In genomic region chr1:58773905-58774304, GRCm38 (mm10) we compare ENCODE assay signal across 17 mouse cellular contexts. TPM values are rescaled to one million over a fixed set of nuclear protein-coding genes. Genes with fewer than 3 reads are reported as not detected.
DNase-seq lines count a peak whose midpoint lies in the region; ATAC-seq and TF ChIP-seq lines count a peak whose summit lies in the region.
"Had no signal": no experiment of that assay in that cellular context is flagged by ENCODE, and none has a peak within 500 bp of the region (broad histone marks: within the 10 kb centered on the region; RNA-seq: fewer than 3 reads in every experiment).

No protein-coding gene starts in this region.

- H3K4me1 ChIP-seq in kidney, embryonic 14.5 days (ENCODE audit: control insufficient read depth, insufficient read depth, low read length): no peaks in the 10 kb centered on the region
- H3K4me1 ChIP-seq in small intestine, adult 2 months (ENCODE audit: control insufficient read depth, insufficient read depth, insufficient read length, low read length): peaks cover 14% of the 10 kb centered on the region
- H3K4me1 ChIP-seq: embryonic facial prominence, embryonic 15.5 days; heart, embryonic 10.5 days; hindbrain, embryonic 15.5 days had no signal

- H3K36me3 ChIP-seq in kidney, embryonic 14.5 days (ENCODE audit: control insufficient read depth, insufficient read depth, low read length): no peaks in the 10 kb centered on the region
- no peaks in the 10 kb centered on the region for H3K36me3 ChIP-seq in small intestine, adult 2 months (ENCODE audit: control insufficient read depth, insufficient read depth, low read length)
- H3K36me3 ChIP-seq: embryonic facial prominence, embryonic 15.5 days; G1E; heart, embryonic 10.5 days; hindbrain, embryonic 15.5 days had no signal

- H3K4me2 ChIP-seq in kidney, embryonic 14.5 days (replicated peaks; ENCODE audit: low read depth, low read length): no peak overlapping the region
- H3K4me2 ChIP-seq: embryonic facial prominence, embryonic 15.5 days; hindbrain, embryonic 15.5 days had no signal

- no peak for TF ChIP-seq CTCF in small intestine, adult 2 months (IDR thresholded peaks at IDR 0.05; ENCODE audit: extremely low read depth, insufficient read length, insufficient replicate concordance, low read depth, low read length)

- H3K27me3 ChIP-seq in kidney, embryonic 14.5 days (ENCODE audit: control insufficient read depth, insufficient read depth, low read length): no peaks in the 10 kb centered on the region
- no peaks in the 10 kb centered on the region for H3K27me3 ChIP-seq in small intestine, adult 2 months (ENCODE audit: control insufficient read depth, insufficient read depth, low read length)
- H3K27me3 ChIP-seq: embryonic facial prominence, embryonic 15.5 days; hindbrain, embryonic 15.5 days had no signal

- no peak for TF ChIP-seq POLR2A in small intestine, adult 2 months (IDR thresholded peaks at IDR 0.05; ENCODE audit: low read depth, low read length)

- no peak overlapping the region for H3K4me3 ChIP-seq in kidney, embryonic 14.5 days (ENCODE audit: low read length)
- H3K4me3 ChIP-seq in small intestine, adult 2 months (ENCODE audit: low read depth, low read length): no peak overlapping the region
- H3K4me3 ChIP-seq: embryonic facial prominence, embryonic 15.5 days; heart, embryonic 10.5 days; hindbrain, embryonic 15.5 days had no signal

- H3K27ac ChIP-seq in kidney, embryonic 14.5 days (ENCODE audit: low read depth, low read length): no peak overlapping the region
- 0 out of 2 replicates have a peak overlapping the region, but pooled peaks have one; percentile 25 for H3K27ac ChIP-seq in small intestine, adult 2 months (ENCODE audit: insufficient read depth, low read depth, low read length)
- H3K27ac ChIP-seq: embryonic facial prominence, embryonic 15.5 days; heart, embryonic 10.5 days; hindbrain, embryonic 15.5 days; liver, embryonic 14.5 days had no signal

- no peak overlapping the region for H3K9ac ChIP-seq in kidney, embryonic 14.5 days (ENCODE audit: low read depth, low read length)
- H3K9ac ChIP-seq: embryonic facial prominence, embryonic 15.5 days; hindbrain, embryonic 15.5 days; liver, embryonic 14.5 days had no signal

- H3K9me3 ChIP-seq in kidney, embryonic 14.5 days (ENCODE audit: control insufficient read depth, low read length): 0 out of 2 replicates have a peak, but pooled peaks cover 2% of the 10 kb centered on the region
- H3K9me3 ChIP-seq: embryonic facial prominence, embryonic 15.5 days; G1E; hindbrain, embryonic 15.5 days had no signal

- WGBS in kidney, embryonic 14.5 days: 63% methylated on average over 2 of the region's 2 CpGs
- 58% methylated on average over 2 of the region's 2 CpGs for WGBS in small intestine, adult 2 months

- no peak for ATAC-seq in kidney, embryonic 14.5 days (ENCODE audit: low FRiP score, low TSS enrichment)
- peak; percentile 71 for ATAC-seq in granulocyte monocyte progenitor cell, adult 5-6 weeks (replicated peaks; ENCODE audit: poor library complexity, severe bottlenecking)

- peak; percentile 48 for DNase-seq in kidney, postnatal 14 days
- DNase-seq in thymus, postnatal 14 days: peak; percentile 21
- DNase-seq in thymus, adult 18-20 months: no peak
- no peak for DNase-seq in c-Kit-positive CD71-positive TER-119-positive erythroid progenitor cells, embryonic 14.5 days (ENCODE audit: low spot score)
- no peak for DNase-seq in layer of hippocampus, adult 18-20 months (ENCODE audit: low spot score in 2 of 2)
- DNase-seq: adrenal gland, postnatal 10 days; cerebellum, adult 18-20 months; layer of hippocampus, postnatal 36 days; right cerebral cortex, adult 18-20 months had no signal

RNA-seq across cellular contexts. Expression of gene Casp8, which starts 21.3 kb away (rescaled TPM):
- 35.2 and 41.3 TPM in 2 replicates for polyA plus RNA-seq in kidney, embryonic 14.5 days (2014; fragmentation: Nextera tagmentation; extraction: Ambion mirVana)
- 106 and 119 TPM in 2 replicates for total RNA-seq in granulocyte monocyte progenitor cell, adult 5-6 weeks (2014; fragmentation: Nextera tagmentation)
- 133 and 147 TPM in 2 replicates for total RNA-seq in granulocyte monocyte progenitor cell, adult 5-6 weeks (2017)
- 4.1 and 9.4 TPM in 2 replicates for polyA plus RNA-seq in small intestine, adult 2 months (2012; rRNA removed)
- total RNA-seq in layer of hippocampus, adult 18-20 months (2021): 1 to 10 TPM; 2.0 TPM

Comparison
In these comparisons a context has a peak if more than half of its experiments do, and no peak if none do; other contexts are left out.
1. DNase-seq: peak in kidney, postnatal 14 days (single experiment) and thymus, postnatal 14 days (single experiment); none in thymus, adult 18-20 months (0 of 2), c-Kit-positive CD71-positive TER-119-positive erythroid progenitor cells, embryonic 14.5 days (single experiment) and layer of hippocampus, adult 18-20 months (0 of 2).
2. RNA of gene Casp8, which starts 21.3 kb away (total RNA-seq): 106 to 147 TPM in granulocyte monocyte progenitor cell, adult 5-6 weeks; 2.0 TPM in layer of hippocampus, adult 18-20 months; every median in the first group is over 10 times any median in the second.